Mouse (Mus musculus) testis, adult 2 months (tissue): ENCODE data around the gene Cdc34.

Experiments
- CTCF ChIP-seq: fragments of 200-500 bp; IDR thresholded peaks from 2 replicates; pipeline ENCODE4 v1.5.1; 2012; ENCODE audit warnings: low read depth, mild to moderate bottlenecking, inconsistent platforms, low read length, moderate library complexity; ENCODE audit not compliant: control insufficient read depth, insufficient read depth, insufficient replicate concordance
- POLR2A ChIP-seq: fragments of 200-500 bp; IDR thresholded peaks from 2 replicates; pipeline ENCODE4 v1.6.1; 2012; ENCODE audit warnings: low read depth, mild to moderate bottlenecking, inconsistent platforms, low read length, moderate library complexity; ENCODE audit not compliant: control insufficient read depth

GRCm38 (mm10) chr10:79716988-79717355 is 35.0 kb downstream of the Cdc34 start:
- TF ChIP-seq CTCF (no peak), POLR2A (no peak)
